Mouse (Mus musculus) layer of hippocampus, postnatal 10 days (tissue): ENCODE measurements around the gene Gm10471. TPM values are rescaled to one million over a fixed set of nuclear protein-coding genes. Genes with fewer than 3 reads are reported as not detected.
"Not testable (repeated sequence)": the region's sequence is repeated elsewhere in the genome, so short reads cannot be mapped to it uniquely, and the experiment has no call there.

Experiments used
- DNase-seq, 2 experiments: peaks; one replicate each; pipeline ENCODE4 v3.0.0; 2021; ENCODE audit warnings: low spot score in 2 of 2
- long read RNA-seq: library from polyadenylated mRNA; stranded (forward); transcript quantifications from one replicate; pipeline ENCODE4 v2.0.0, GENCODE M21; 2023
- total RNA-seq, 2 experiments: library from RNA; stranded (reverse); gene quantifications; 2 replicates each; pipeline ENCODE4 v1.2.3; 2021

Gene Gm10471
- not detected for total RNA-seq
- long read RNA-seq = 0 reads

- not testable (repeated sequence) for DNase-seq
Observed at GRCm38 (mm10) chr5:26089191-26089590, at the start of gene Gm10471. Gm10471 (minus strand) TSS chr5:26089291.

- not testable (repeated sequence) for DNase-seq
Observed at GRCm38 (mm10) chr5:26121321-26121720, 32.2 kb upstream of the Gm10471 start, which contains the start of gene Gm10220. Gm10220 (minus strand) TSS chr5:26121421.

- DNase-seq = not testable (repeated sequence)
Observed at GRCm38 (mm10) chr5:26105262-26105661, 16.2 kb upstream of the Gm10471 start, which contains the start of gene 5031410I06Rik. 5031410I06Rik (minus strand) TSS chr5:26105362.

- not testable (repeated sequence) for DNase-seq
Observed at GRCm38 (mm10) chr5:26079023-26079422, 10.1 kb downstream of the Gm10471 start.

GRCm38 (mm10) chr5:26070716-26071115 is 18.4 kb downstream of the Gm10471 start:
- DNase-seq = no peak

- DNase-seq = not testable (repeated sequence)
Observed at GRCm38 (mm10) chr5:26058481-26058880, 30.6 kb downstream of the Gm10471 start, which contains the start of gene Gm7347. Gm7347 (minus strand) TSS chr5:26058581.

- not testable (repeated sequence) for DNase-seq
Observed at GRCm38 (mm10) chr5:26039458-26039857, 49.6 kb downstream of the Gm10471 start, which contains the start of gene Speer4a. Speer4a (minus strand) TSS chr5:26039558.

Other genes with a start within 250 kb of the Gm10471 start
- not detected for gene Gm21663, start 146.9 kb downstream of the Gm10471 start, total RNA-seq
- not detected for gene Gm21671, start 134.9 kb downstream of the Gm10471 start, total RNA-seq
- not detected for gene Gm21680, start 116.6 kb downstream of the Gm10471 start, total RNA-seq
- gene Gm21698, start 100.6 kb downstream of the Gm10471 start, total RNA-seq = not detected
- not detected for gene Gm1979, start 84.5 kb downstream of the Gm10471 start, total RNA-seq
- gene Gm5862, start 66.4 kb downstream of the Gm10471 start, total RNA-seq = not detected
- not detected for gene Speer4a, start 49.7 kb downstream of the Gm10471 start, total RNA-seq
- gene Gm7347, start 30.7 kb downstream of the Gm10471 start, total RNA-seq = not detected
- not detected for gene 5031410I06Rik, start 16.1 kb upstream of the Gm10471 start, total RNA-seq
- not detected for gene Gm10220, start 32.1 kb upstream of the Gm10471 start, total RNA-seq
- under 1 TPM; 0.27 to 0.34 TPM for gene Gm7361, start 168.4 kb upstream of the Gm10471 start, total RNA-seq